Mouse (Mus musculus) liver, embryonic 13.5 days (tissue): Measurements from ENCODE around the gene Slc15a4. TPM values are rescaled to one million over a fixed set of nuclear protein-coding genes. Genes with fewer than 3 reads are reported as not detected.

Experiments used
- ATAC-seq: fragments of 200-750 bp; cut with Nextera tagmentation; 2 replicates; pipeline ENCODE4 v1.8.0; 2017; ENCODE audit warnings: low read depth, mild to moderate bottlenecking, moderate number of reproducible peaks, moderate library complexity
- DNase-seq: peaks from one replicate; pipeline ENCODE4 v3.0.0; 2022
- H3K27ac ChIP-seq: fragments of 300-500 bp; sonication (generic); 2 replicates; pipeline ENCODE4 v1.5.1; 2015; ENCODE audit warnings: moderate library complexity, mild to moderate bottlenecking, inconsistent platforms
- H3K27me3 ChIP-seq: fragments of 300-500 bp; sonication (generic); 2 replicates; pipeline ENCODE4 v1.6.1; 2015; ENCODE audit warnings: mild to moderate bottlenecking, inconsistent platforms
- H3K36me3 ChIP-seq: fragments of 300-500 bp; sonication (generic); 2 replicates; pipeline ENCODE4 v1.6.1; 2015; ENCODE audit warnings: mild to moderate bottlenecking, inconsistent platforms
- H3K4me1 ChIP-seq: fragments of 300-500 bp; sonication (generic); replicated peaks from 2 replicates; pipeline ENCODE4 v1.6.1; 2015; ENCODE audit warnings: inconsistent platforms
- H3K4me2 ChIP-seq: fragments of 300-500 bp; sonication (generic); 2 replicates; pipeline ENCODE4 v1.6.1; 2015; ENCODE audit warnings: inconsistent platforms, mild to moderate bottlenecking, moderate library complexity
- H3K4me3 ChIP-seq: fragments of 300-500 bp; sonication (generic); replicated peaks from 2 replicates; pipeline ENCODE4 v1.5.1; 2015; ENCODE audit warnings: mild to moderate bottlenecking, inconsistent platforms
- H3K9ac ChIP-seq: fragments of 300-500 bp; sonication (generic); 2 replicates; pipeline ENCODE4 v1.6.1; 2015; ENCODE audit warnings: mild to moderate bottlenecking, inconsistent platforms
- H3K9me3 ChIP-seq: fragments of 300-500 bp; sonication (generic); replicated peaks from 2 replicates; pipeline ENCODE4 v1.6.1; 2016; ENCODE audit warnings: inconsistent platforms
- WGBS: fragments of 180-500 bp; shearing (Covaris S2); methylation state at CpG from one replicate; pipeline ENCODE4 v1.1.7; 2015; ENCODE audit not compliant: insufficient replicate concordance; 5-methylcytosine and 5-hydroxymethylcytosine counted together
- polyA plus RNA-seq: library from polyadenylated mRNA; unstranded; fragments of >200 nt; fragmentation: Nextera tagmentation; extraction: Ambion mirVana; gene quantifications from 2 replicates; pipeline ENCODE4 v1.2.1, GENCODE M21; 2015

Slc15a4 gene
- polyA plus RNA-seq, result 8.7 and 11.1 TPM in 2 replicates

- no peak within 1 kb of the TSS for H3K27ac ChIP-seq
- no peaks in the 10 kb centered on the region for H3K9me3 ChIP-seq
- DNase-seq (no peak), ATAC-seq (no peak)
- peak within 1 kb of the TSS; percentile 54 for H3K4me2 ChIP-seq
- H3K27me3 ChIP-seq, result peaks cover 32% of the 10 kb centered on the region
- 3% methylated on average over 61 of the region's 62 CpGs for WGBS
- peak within 1 kb of the TSS; percentile 30 for H3K4me3 ChIP-seq
- H3K4me1 ChIP-seq, result 0 out of 2 replicates have a peak, but pooled peaks cover 3% of the 10 kb centered on the region
- H3K9ac ChIP-seq, result no peak within 1 kb of the TSS
- H3K36me3 ChIP-seq, result no peaks in the 10 kb centered on the region
These were observed at the start of gene Slc15a4, which contains the start of gene Glt1d1 for GRCm38 (mm10) chr5:127632167-127633145. Gene Slc15a4 (minus strand): TSS chr5:127632897. Gene Glt1d1 (plus strand): TSS chr5:127632262.

GRCm38 (mm10) chr5:127678501-127678900 is 45.8 kb upstream of the Slc15a4 start:
- no peak overlapping the region for H3K9ac ChIP-seq
- ATAC-seq (no peak), DNase-seq (no peak)
- WGBS, result 71% methylated on average over 5 of the region's 5 CpGs
- H3K4me3 ChIP-seq, result no peak overlapping the region
- peaks cover 7% of the 10 kb centered on the region; the same call in 1 of the 2 replicates for H3K9me3 ChIP-seq
- no peaks in the 10 kb centered on the region for H3K4me1 ChIP-seq
- no peaks in the 10 kb centered on the region for H3K27me3 ChIP-seq
- H3K27ac ChIP-seq, result no peak overlapping the region
- no peaks in the 10 kb centered on the region for H3K36me3 ChIP-seq
- H3K4me2 ChIP-seq, result no peak overlapping the region

DNA sequence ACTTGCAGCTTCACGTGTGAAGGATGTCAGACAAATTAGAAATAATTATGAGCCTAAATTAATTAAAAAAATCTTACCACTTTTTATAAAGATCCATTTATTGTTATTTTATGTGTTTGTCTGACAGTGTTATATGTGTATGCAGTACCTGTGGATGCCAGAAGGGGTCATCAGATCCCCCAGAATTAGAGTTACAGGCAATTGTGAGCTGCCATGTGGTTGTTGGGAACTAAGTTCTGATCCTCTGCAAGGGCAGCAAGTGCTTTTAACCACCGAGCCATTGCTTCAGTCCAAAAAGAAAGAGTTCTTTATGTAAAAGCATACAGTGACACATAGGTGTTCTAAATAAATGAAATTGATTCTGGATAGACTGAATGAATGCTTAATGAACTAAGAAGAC is 44.9 kb upstream of the Slc15a4 start:
- no peak overlapping the region for H3K4me3 ChIP-seq
- 61% methylated on average over 2 of the region's 2 CpGs for WGBS
- H3K36me3 ChIP-seq, result no peaks in the 10 kb centered on the region

GRCm38 (mm10) chr5:127673913-127674312 is 41.2 kb upstream of the Slc15a4 start:
- Histone ChIP-seq H3K27me3 (no peaks in the 10 kb centered on the region), H3K9me3 (peaks cover 4% of the 10 kb centered on the region; the same call in 1 of the 2 replicates), H3K27ac (no peak overlapping the region), H3K4me3 (no peak overlapping the region), H3K4me1 (no peaks in the 10 kb centered on the region), H3K36me3 (no peaks in the 10 kb centered on the region), H3K9ac (no peak overlapping the region), H3K4me2 (no peak overlapping the region)
- no peak for DNase-seq
- ATAC-seq, result no peak
- 74% methylated on average over 8 of the region's 8 CpGs for WGBS

More for the DNA sequence above, 44.9 kb upstream of the Slc15a4 start:
- no peaks in the 10 kb centered on the region for H3K27me3 ChIP-seq
- ATAC-seq, result no peak
- H3K4me1 ChIP-seq, result no peaks in the 10 kb centered on the region
- no peak overlapping the region for H3K4me2 ChIP-seq
- H3K9me3 ChIP-seq, result peaks cover 7% of the 10 kb centered on the region; the same call in 1 of the 2 replicates
- no peak for DNase-seq
- H3K27ac ChIP-seq, result no peak overlapping the region
- H3K9ac ChIP-seq, result no peak overlapping the region

DNA sequence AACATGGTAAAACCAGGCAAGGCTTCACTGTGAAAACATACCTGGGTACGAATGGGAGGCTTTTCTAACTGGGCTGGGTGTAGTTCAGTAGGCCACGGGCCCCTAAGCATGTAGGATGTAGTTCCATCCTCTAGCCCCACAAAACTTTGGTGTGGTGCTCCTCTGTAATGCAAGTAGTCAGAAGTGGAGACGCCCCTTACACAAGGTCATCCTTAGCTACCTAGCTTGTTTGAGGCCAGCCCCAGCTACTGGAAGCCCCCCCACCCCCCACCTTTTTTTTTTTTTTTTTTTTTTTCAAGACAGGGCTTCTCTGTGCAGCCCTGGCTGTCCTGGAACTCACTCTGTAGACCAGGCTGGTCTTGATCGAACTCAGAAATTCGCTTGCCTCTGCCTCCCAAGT is 28.3 kb upstream of the Slc15a4 start:
- ATAC-seq, result no peak
- WGBS, result 61% methylated on average over 5 of the region's 5 CpGs
- H3K27me3 ChIP-seq, result no peaks in the 10 kb centered on the region

GRCm38 (mm10) chr5:127660267-127660666 is 27.6 kb upstream of the Slc15a4 start:
- WGBS, result 54% methylated on average over 5 of the region's 5 CpGs
- Histone ChIP-seq H3K4me2 (no peak overlapping the region), H3K4me1 (no peaks in the 10 kb centered on the region), H3K4me3 (no peak overlapping the region), H3K9me3 (peaks cover 8% of the 10 kb centered on the region; the same call in 1 of the 2 replicates), H3K27me3 (no peaks in the 10 kb centered on the region), H3K27ac (no peak overlapping the region), H3K36me3 (no peaks in the 10 kb centered on the region), H3K9ac (no peak overlapping the region)
- DNase-seq (no peak), ATAC-seq (no peak)

More for the DNA sequence above, 28.3 kb upstream of the Slc15a4 start:
- Histone ChIP-seq H3K4me3 (no peak overlapping the region), H3K36me3 (no peaks in the 10 kb centered on the region), H3K9me3 (peaks cover 8% of the 10 kb centered on the region; the same call in 1 of the 2 replicates), H3K27ac (no peak overlapping the region), H3K9ac (no peak overlapping the region), H3K4me1 (no peaks in the 10 kb centered on the region), H3K4me2 (no peak overlapping the region)
- no peak for DNase-seq

DNA sequence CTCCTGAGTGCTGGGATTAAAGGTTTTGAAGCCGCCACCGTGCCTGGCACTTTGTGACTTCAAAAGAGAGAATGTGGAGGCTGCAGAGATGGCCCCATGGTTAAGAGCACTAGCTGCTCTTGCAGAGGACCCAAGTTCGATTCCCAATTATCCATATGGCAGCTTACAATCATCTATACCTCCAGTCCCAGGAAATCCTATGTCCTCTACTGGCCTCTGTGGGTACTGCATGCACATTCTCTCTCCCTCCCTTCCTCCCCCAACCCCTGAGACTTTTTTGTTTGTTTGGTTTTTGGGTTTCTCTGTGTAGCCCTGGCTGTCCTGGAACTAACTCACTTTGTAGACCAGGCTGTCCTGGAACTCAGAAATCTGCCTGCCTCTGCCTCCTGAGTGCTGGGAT is 26.6 kb upstream of the Slc15a4 start:
- H3K36me3 ChIP-seq, result no peaks in the 10 kb centered on the region
- whole genome bisulfite sequencing, result 61% methylated on average over 3 of the region's 3 CpGs
- H3K9me3 ChIP-seq, result peaks cover 5% of the 10 kb centered on the region; the same call in 1 of the 2 replicates
- no peaks in the 10 kb centered on the region for H3K4me1 ChIP-seq
- DNase-seq (no peak), ATAC-seq (no peak)
- no peak overlapping the region for H3K9ac ChIP-seq
- H3K27me3 ChIP-seq, result no peaks in the 10 kb centered on the region
- H3K4me3 ChIP-seq, result no peak overlapping the region
- H3K27ac ChIP-seq, result no peak overlapping the region
- H3K4me2 ChIP-seq, result no peak overlapping the region

DNA sequence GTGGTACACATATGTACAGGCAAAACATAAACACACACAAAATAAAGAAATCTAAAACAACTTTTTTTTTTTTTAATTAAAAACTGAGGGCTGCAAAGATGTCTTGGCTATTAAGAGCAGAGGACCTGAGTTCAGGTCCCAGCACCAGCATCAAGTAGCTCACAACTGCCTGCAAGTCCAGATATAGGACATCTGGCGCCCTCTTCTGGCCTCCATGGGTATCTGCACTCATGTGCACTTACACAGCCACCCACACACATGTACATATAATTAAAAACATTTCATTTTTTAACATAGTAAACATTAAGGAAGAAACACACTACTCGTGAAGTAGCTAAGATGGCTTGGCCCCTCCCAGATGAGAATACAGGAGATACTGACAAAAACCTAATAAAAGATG is 25.6 kb upstream of the Slc15a4 start:
- Histone ChIP-seq H3K4me1 (no peaks in the 10 kb centered on the region), H3K27ac (no peak overlapping the region), H3K36me3 (no peaks in the 10 kb centered on the region), H3K9me3 (peaks cover 5% of the 10 kb centered on the region; the same call in 1 of the 2 replicates), H3K27me3 (no peaks in the 10 kb centered on the region), H3K4me3 (no peak overlapping the region), H3K4me2 (no peak overlapping the region), H3K9ac (no peak overlapping the region)
- WGBS, result 54% methylated on average over 2 of the region's 2 CpGs
- DNase-seq (no peak), ATAC-seq (no peak)

DNA sequence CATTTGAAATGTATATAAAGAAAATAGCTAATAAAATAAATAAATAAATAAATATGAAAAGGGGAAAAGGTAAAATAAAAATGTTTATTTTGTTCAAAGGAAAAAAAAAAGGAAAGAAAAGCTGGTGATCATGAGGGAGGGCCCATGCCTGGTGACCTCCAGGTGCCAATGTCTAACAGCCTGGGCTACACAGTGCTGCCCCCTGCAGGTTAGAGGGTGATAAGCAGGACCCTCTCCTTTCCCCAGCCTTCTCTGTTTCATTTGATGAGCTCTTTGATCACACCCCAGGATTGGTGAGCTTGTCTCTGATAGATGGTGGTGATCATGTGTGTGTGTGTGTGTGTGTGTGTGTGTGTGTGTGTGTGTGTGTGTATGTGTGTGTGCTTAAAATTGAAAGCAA is 16.4 kb upstream of the Slc15a4 start:
- no peak overlapping the region for H3K4me3 ChIP-seq
- H3K9me3 ChIP-seq, result 0 out of 2 replicates have a peak, but pooled peaks cover 4% of the 10 kb centered on the region
- ATAC-seq, result no peak
- H3K36me3 ChIP-seq, result no peaks in the 10 kb centered on the region
- DNase-seq, result no peak
- H3K27me3 ChIP-seq, result no peaks in the 10 kb centered on the region
- H3K27ac ChIP-seq, result no peak overlapping the region
- H3K9ac ChIP-seq, result no peak overlapping the region
- no peaks in the 10 kb centered on the region for H3K4me1 ChIP-seq
- no peak overlapping the region for H3K4me2 ChIP-seq

DNA sequence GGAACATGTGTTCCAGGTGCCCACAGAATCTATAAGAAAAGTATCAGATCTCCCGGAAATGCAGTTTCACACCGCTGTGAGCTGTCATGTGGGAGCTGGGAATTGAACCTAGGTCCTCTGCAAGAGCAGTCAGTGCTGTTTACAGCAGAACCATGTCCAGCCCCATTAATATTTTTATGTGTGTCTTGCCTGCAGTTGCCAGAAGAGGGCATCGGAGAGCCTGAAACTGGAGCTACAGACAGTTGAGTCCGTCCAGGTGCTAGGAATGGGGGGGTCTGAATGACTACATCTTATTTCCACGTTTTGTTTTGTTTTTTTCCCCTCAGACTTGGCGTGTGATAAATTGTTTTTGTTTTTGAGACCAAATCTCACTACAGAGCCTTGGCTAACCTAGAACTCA is 15.3 kb upstream of the Slc15a4 start:
- H3K4me1 ChIP-seq, result no peaks in the 10 kb centered on the region
- 49% methylated on average over 6 of the region's 6 CpGs for WGBS
- ATAC-seq (no peak), DNase-seq (no peak)
- H3K9ac ChIP-seq, result no peak overlapping the region
- H3K36me3 ChIP-seq, result no peaks in the 10 kb centered on the region
- H3K27me3 ChIP-seq, result no peaks in the 10 kb centered on the region
- no peak overlapping the region for H3K4me2 ChIP-seq
- H3K27ac ChIP-seq, result no peak overlapping the region
- no peak overlapping the region for H3K4me3 ChIP-seq
- H3K9me3 ChIP-seq, result 0 out of 2 replicates have a peak, but pooled peaks cover 4% of the 10 kb centered on the region

DNA sequence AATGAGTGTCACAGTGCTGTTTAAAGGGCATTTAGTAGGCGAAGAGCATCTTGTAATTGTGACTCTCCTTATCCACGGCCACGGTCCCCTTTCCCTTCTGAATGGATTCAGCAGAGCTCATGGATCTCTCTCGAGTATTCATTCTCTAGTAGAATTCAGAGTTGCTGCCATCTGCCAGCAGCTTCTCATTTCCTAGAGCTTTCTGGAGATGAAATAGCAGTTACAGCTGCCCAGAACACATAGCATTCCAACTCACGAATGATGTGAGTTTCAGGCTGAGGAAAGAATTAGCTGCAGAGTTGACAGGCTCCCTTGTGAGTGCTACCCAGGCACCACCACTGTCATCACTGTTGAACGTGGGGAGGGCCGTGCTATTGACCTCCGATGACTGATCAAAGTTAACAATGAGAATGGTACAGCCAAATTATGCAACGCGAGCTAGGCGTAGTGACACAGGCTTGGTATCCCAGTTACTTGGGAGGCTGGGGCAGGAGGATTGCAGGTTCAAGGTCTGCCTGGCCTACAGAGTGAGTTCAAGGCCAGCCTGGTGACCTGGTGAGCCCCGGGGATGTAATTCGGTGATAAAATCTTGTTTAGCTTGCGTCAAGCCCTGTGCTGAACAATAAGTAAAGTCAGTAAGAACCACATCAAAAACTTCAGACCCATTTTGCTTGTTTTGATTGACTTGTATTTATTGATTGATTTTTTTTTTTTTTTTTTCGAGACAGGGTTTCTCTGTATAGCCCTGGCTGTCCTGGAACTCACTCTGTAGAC is 8.7 kb upstream of the Slc15a4 start:
- WGBS, result 73% methylated on average over 15 of the region's 15 CpGs
- Histone ChIP-seq H3K9me3 (peaks cover 19% of the 10 kb centered on the region), H3K4me3 (no peak overlapping the region), H3K4me2 (no peak overlapping the region), H3K27ac (no peak overlapping the region), H3K27me3 (no peaks in the 10 kb centered on the region), H3K9ac (no peak overlapping the region), H3K36me3 (no peaks in the 10 kb centered on the region), H3K4me1 (no peaks in the 10 kb centered on the region)
- ATAC-seq, result no peak
- DNase-seq, result no peak
